Mouse (Mus musculus) stomach, postnatal 0 days (tissue): ENCODE results near the gene Commd6. TPM values are rescaled to one million over a fixed set of nuclear protein-coding genes. Genes with fewer than 3 reads are reported as not detected.

Source experiments
- ATAC-seq: fragments of 200-750 bp; cut with Nextera tagmentation; 2 replicates; pipeline ENCODE4 v1.8.0; 2017; ENCODE audit not compliant: low FRiP score, low TSS enrichment
- DNase-seq: peaks from one replicate; pipeline ENCODE4 v3.0.0-alpha.2; 2016; ENCODE audit warnings: low spot score
- H3K27ac ChIP-seq: fragments of 300-500 bp; sonication (generic); replicated peaks from 2 replicates; pipeline ENCODE4 v1.5.1; 2014; ENCODE audit warnings: mild to moderate bottlenecking, control low read depth
- H3K27me3 ChIP-seq: fragments of 300-500 bp; sonication (generic); 2 replicates; pipeline ENCODE4 v1.6.1; 2014; ENCODE audit warnings: low read length; ENCODE audit not compliant: control insufficient read depth, insufficient read depth
- H3K36me3 ChIP-seq: fragments of 300-500 bp; sonication (generic); 2 replicates; pipeline ENCODE4 v1.6.1; 2014; ENCODE audit warnings: low read length, mixed read lengths; ENCODE audit not compliant: control insufficient read depth, insufficient read depth
- H3K4me1 ChIP-seq: fragments of 300-500 bp; sonication (generic); replicated peaks from 2 replicates; pipeline ENCODE4 v1.6.1; 2014; ENCODE audit warnings: antibody characterized with exemption; ENCODE audit not compliant: control insufficient read depth, insufficient read depth
- H3K4me2 ChIP-seq: fragments of 300-500 bp; sonication (generic); replicated peaks from 2 replicates; pipeline ENCODE4 v1.6.1; 2014; ENCODE audit warnings: low read depth, mild to moderate bottlenecking, control low read depth, moderate library complexity
- H3K4me3 ChIP-seq: fragments of 300-500 bp; sonication (generic); 2 replicates; pipeline ENCODE4 v1.5.1; 2014; ENCODE audit warnings: low read depth, low read length, control low read depth
- H3K9ac ChIP-seq: fragments of 300-500 bp; sonication (generic); 2 replicates; pipeline ENCODE4 v1.6.1; 2014; ENCODE audit warnings: mild to moderate bottlenecking, low read length, control low read depth, mixed read lengths
- H3K9me3 ChIP-seq: fragments of 300-500 bp; sonication (generic); 2 replicates; pipeline ENCODE4 v1.6.1; 2016; ENCODE audit warnings: low read length; ENCODE audit not compliant: control insufficient read depth
- CTCF ChIP-seq: IDR thresholded peaks from 2 replicates; pipeline ENCODE4 v1.5.1; 2016; ENCODE audit warnings: antibody characterized with exemption, low read depth, mild to moderate bottlenecking, moderate library complexity
- EP300 ChIP-seq: optimal IDR thresholded peaks from 2 replicates; pipeline ENCODE3; 2016; ENCODE audit warnings: antibody characterized with exemption
- WGBS: fragments of 180-500 bp; shearing (Covaris S2); extraction: QIAGEN DNeasy Blood & Tissue Kit; methylation state at CpG from one replicate; pipeline ENCODE4 v1.1.7; 2014; 5-methylcytosine and 5-hydroxymethylcytosine counted together
- polyA plus RNA-seq: library from polyadenylated mRNA; unstranded; fragments of >200 nt; fragmentation: Nextera tagmentation; extraction: Ambion mirVana; gene quantifications from 2 replicates; pipeline ENCODE4 v1.2.1, GENCODE M21; 2015

Gene Commd6
- polyA plus RNA-seq, 1 experiment from 2014 or later, result 112 TPM

- H3K4me3 ChIP-seq, result no peak overlapping the region
- WGBS, result 86% methylated on average over 2 of the region's 2 CpGs
- TF ChIP-seq EP300 (no peak), CTCF (no peak)
Observed at GRCm38 (mm10) chr14:101630548-101630947, 9.9 kb downstream of the Commd6 start.

DNA sequence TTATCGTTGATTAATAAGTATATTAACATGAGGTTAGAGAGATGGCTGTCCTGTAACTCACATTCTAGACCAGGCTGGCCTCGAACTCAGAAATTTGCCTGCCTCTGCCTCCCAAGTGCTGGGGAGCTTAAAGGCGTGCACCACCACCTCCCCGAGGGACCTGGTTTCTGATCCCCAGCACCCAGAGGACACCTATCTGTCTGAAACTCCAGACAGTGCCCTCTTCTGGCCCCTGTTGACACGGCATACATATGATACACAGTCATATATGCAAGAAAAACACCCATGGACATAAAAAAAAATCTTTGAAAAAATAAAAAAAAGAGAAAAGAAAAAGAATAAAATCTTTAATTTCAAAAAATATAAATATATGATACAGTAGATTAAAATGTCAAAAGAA, 22.8 kb downstream of the Commd6 start:
- no peaks in the 10 kb centered on the region for H3K36me3 ChIP-seq
- no peak overlapping the region for H3K4me2 ChIP-seq
- DNase-seq (no peak), ATAC-seq (no peak)
- no peaks in the 10 kb centered on the region for H3K9me3 ChIP-seq
- WGBS, result 85% methylated on average over 5 of the region's 5 CpGs
- no peak overlapping the region for H3K9ac ChIP-seq
- no peaks in the 10 kb centered on the region for H3K27me3 ChIP-seq
- peak; percentile 31; the same call in 1 of the 2 replicates for TF ChIP-seq CTCF
- no peak for TF ChIP-seq EP300
- no peak overlapping the region for H3K27ac ChIP-seq
- H3K4me3 ChIP-seq, result no peak overlapping the region
- no peaks in the 10 kb centered on the region for H3K4me1 ChIP-seq

More at GRCm38 (mm10) chr14:101630548-101630947, 9.9 kb downstream of the Commd6 start:
- ATAC-seq, result no peak
- Histone ChIP-seq H3K36me3 (0 out of 2 replicates have a peak, but pooled peaks cover 6% of the 10 kb centered on the region), H3K4me1 (no peaks in the 10 kb centered on the region), H3K27me3 (no peaks in the 10 kb centered on the region), H3K4me2 (no peak overlapping the region), H3K27ac (no peak overlapping the region), H3K9ac (no peak overlapping the region), H3K9me3 (no peaks in the 10 kb centered on the region)
- DNase-seq, result no peak

DNA sequence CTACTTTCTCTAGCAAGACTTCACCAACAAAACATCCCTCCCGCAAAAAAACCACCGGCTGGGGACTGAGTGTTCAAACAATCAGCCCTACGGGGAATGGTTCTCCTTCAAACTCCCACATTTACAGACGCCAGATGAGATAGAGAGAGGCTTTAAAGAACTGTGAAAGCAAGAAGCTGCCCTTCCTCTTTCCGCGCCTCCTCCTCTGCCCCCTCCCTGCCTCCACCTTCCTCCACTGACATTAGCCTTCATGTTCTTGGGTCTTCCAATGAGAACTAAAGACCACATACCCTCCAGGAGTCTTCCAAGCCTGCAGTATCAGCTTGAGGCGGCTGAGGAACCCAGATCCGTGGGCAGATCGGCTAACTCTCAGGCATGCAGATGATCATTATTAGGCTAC, 24.3 kb downstream of the Commd6 start:
- H3K4me2 ChIP-seq, result no peak overlapping the region
- no peak overlapping the region for H3K27ac ChIP-seq
- no peaks in the 10 kb centered on the region for H3K9me3 ChIP-seq
- DNase-seq (no peak), ATAC-seq (no peak)
- H3K4me3 ChIP-seq, result no peak overlapping the region
- no peaks in the 10 kb centered on the region for H3K27me3 ChIP-seq
- H3K9ac ChIP-seq, result no peak overlapping the region
- 65% methylated on average over 9 of the region's 9 CpGs for WGBS
- no peak for TF ChIP-seq CTCF
- no peaks in the 10 kb centered on the region for H3K36me3 ChIP-seq
- no peaks in the 10 kb centered on the region for H3K4me1 ChIP-seq

- H3K4me1 ChIP-seq, result no peaks in the 10 kb centered on the region
- no peaks in the 10 kb centered on the region for H3K27me3 ChIP-seq
- no peaks in the 10 kb centered on the region for H3K36me3 ChIP-seq
- H3K27ac ChIP-seq, result no peak overlapping the region
- WGBS, result 75% methylated on average over 1 of the region's 1 CpGs
- H3K4me2 ChIP-seq, result no peak overlapping the region
- no peak for DNase-seq
- no peak overlapping the region for H3K9ac ChIP-seq
- H3K9me3 ChIP-seq, result no peaks in the 10 kb centered on the region
- ATAC-seq, result no peak
- no peak overlapping the region for H3K4me3 ChIP-seq
- TF ChIP-seq EP300 (no peak), CTCF (no peak)
Observed at GRCm38 (mm10) chr14:101613206-101613605, 27.3 kb downstream of the Commd6 start.

- H3K27me3 ChIP-seq, result no peaks in the 10 kb centered on the region
- H3K36me3 ChIP-seq, result no peaks in the 10 kb centered on the region
- H3K4me2 ChIP-seq, result no peak overlapping the region
- H3K9ac ChIP-seq, result no peak overlapping the region
- no peak for TF ChIP-seq EP300
- TF ChIP-seq CTCF, result 0 out of 2 replicates have a peak, but pooled peaks have one; percentile 0
- 78% methylated on average over 10 of the region's 10 CpGs for WGBS
- H3K27ac ChIP-seq, result no peak overlapping the region
- ATAC-seq (no peak), DNase-seq (no peak)
- H3K4me3 ChIP-seq, result no peak overlapping the region
- no peaks in the 10 kb centered on the region for H3K9me3 ChIP-seq
- no peaks in the 10 kb centered on the region for H3K4me1 ChIP-seq
Observed at GRCm38 (mm10) chr14:101610701-101611100, 29.8 kb downstream of the Commd6 start.

DNA sequence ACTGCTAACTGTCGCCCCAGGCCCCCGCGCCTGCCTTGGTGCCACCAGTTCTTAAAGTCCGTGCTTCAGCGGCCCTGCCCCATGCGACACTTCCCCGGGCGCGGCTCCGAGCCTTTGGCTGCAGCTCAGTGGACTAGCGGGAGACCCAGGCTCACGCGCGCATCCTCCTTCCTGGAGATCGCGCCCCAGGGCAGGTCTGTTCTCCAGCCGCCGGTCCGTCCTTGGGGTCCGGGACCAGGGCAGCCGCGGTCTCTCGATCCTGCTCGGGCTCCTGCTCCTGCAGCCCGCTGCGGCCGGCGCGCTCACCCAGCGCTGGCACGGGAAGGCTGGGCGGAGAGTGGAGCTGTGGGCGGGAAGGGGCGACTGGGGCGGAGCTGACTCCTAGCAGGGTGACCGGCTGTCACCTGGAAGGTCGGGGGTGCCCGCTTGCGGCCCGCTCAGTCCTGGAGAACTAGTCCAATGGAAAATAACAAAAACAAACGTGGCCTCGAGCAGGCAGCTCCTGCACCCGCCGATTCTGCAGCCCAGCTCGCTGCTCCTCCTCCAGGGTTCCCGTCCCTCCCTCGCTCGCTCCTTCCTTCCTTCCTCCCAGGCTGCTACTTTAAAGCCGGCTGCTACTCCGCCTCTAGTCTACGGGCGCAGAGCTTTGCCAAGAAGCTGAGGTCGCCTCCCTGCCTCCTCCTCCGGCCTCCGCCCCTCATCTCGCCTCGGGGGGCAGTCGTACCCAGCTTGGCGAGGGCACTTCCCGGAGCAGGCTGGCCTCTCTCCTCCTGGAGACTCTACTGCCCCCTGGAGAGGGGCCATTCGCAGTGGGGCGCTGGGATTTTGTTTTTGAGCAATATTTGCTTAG, 31.7 kb downstream of the Commd6 start, which contains the start of gene Tbc1d4:
TSS of gene Tbc1d4 (minus strand) at position 673 of the 850 bp plus-strand sequence.
- peak; percentile 82 for DNase-seq
- Histone ChIP-seq H3K27ac (peak within 1 kb of the TSS; percentile 53; the same call in 1 of the 2 replicates), H3K4me3 (peak within 1 kb of the TSS; percentile 82), H3K9ac (peak within 1 kb of the TSS; percentile 72), H3K4me2 (peak within 1 kb of the TSS; percentile 100), H3K9me3 (no peaks in the 10 kb centered on the region), H3K36me3 (no peaks in the 10 kb centered on the region), H3K27me3 (no peaks in the 10 kb centered on the region), H3K4me1 (no peaks in the 10 kb centered on the region)
- peak; percentile 87 for ATAC-seq
- TF ChIP-seq EP300, result no peak
- TF ChIP-seq CTCF, result peak; percentile 85
- WGBS, result under 1% methylated on average over 62 of the region's 62 CpGs
